Mouse (Mus musculus): Measurements from ENCODE around the gene Rasgrp1. TPM values are rescaled to one million over a fixed set of nuclear protein-coding genes. Genes with fewer than 3 reads are reported as not detected.

Rasgrp1 gene
- polyA plus RNA-seq, 1 experiment from 2014 or later: 0.86 TPM

- Histone ChIP-seq H3K36me3 (replicated peaks; ENCODE audit: control insufficient read depth, insufficient read depth, low read depth, low read length) (no peaks in the 10 kb centered on the region), H3K4me1 (ENCODE audit: control insufficient read depth, insufficient read depth, low read length) (no peaks in the 10 kb centered on the region), H3K4me3 (ENCODE audit: low read depth, low read length) (no peak overlapping the region), H3K27me3 (ENCODE audit: control insufficient read depth, insufficient read depth, low read length) (no peaks in the 10 kb centered on the region), H3K9ac (replicated peaks; ENCODE audit: low read length) (no peak overlapping the region), H3K9me3 (replicated peaks; ENCODE audit: control insufficient read depth, low read length) (no peaks in the 10 kb centered on the region), H3K27ac (replicated peaks; ENCODE audit: low read depth, low read length) (no peak overlapping the region), H3K4me2 (ENCODE audit: low read depth, low read length) (no peak overlapping the region)
- ATAC-seq (replicated peaks; ENCODE audit: insufficient number of reproducible peaks, low FRiP score, low TSS enrichment, low read depth) (no peak), DNase-seq (ENCODE audit: low spot score) (no peak)
- 63% methylated on average over 2 of the region's 2 CpGs for WGBS
Measured at GRCm38 (mm10) chr2:117374293-117374830, 31.6 kb upstream of the Rasgrp1 start.

DNA sequence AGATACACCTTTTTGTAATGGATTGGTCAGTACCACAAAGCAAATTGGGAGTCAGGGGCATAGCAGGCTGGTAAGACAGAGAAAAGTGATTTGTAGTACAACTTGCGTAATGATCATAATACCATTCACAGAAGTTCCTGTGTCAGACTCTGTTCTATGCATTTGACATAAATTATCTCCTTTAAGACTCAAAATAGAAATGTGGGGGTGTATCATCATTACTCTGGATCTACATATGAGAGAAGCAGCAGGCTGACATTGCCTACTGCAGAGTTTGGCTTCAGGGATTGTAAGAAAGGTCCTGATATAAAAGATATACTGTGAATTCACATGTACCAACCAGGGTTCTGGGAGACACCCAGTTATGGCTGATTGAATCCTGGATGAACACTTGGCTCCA, 28.9 kb upstream of the Rasgrp1 start:
- ATAC-seq (replicated peaks; ENCODE audit: insufficient number of reproducible peaks, low FRiP score, low TSS enrichment, low read depth) (no peak), DNase-seq (ENCODE audit: low spot score) (no peak)
- WGBS: 94% methylated on average over 1 of the region's 1 CpGs
- Histone ChIP-seq H3K27ac (replicated peaks; ENCODE audit: low read depth, low read length) (no peak overlapping the region), H3K27me3 (ENCODE audit: control insufficient read depth, insufficient read depth, low read length) (no peaks in the 10 kb centered on the region), H3K4me2 (ENCODE audit: low read depth, low read length) (no peak overlapping the region), H3K4me3 (ENCODE audit: low read depth, low read length) (no peak overlapping the region), H3K9me3 (replicated peaks; ENCODE audit: control insufficient read depth, low read length) (no peaks in the 10 kb centered on the region), H3K4me1 (ENCODE audit: control insufficient read depth, insufficient read depth, low read length) (no peaks in the 10 kb centered on the region), H3K9ac (replicated peaks; ENCODE audit: low read length) (no peak overlapping the region), H3K36me3 (replicated peaks; ENCODE audit: control insufficient read depth, insufficient read depth, low read depth, low read length) (no peaks in the 10 kb centered on the region)

DNA sequence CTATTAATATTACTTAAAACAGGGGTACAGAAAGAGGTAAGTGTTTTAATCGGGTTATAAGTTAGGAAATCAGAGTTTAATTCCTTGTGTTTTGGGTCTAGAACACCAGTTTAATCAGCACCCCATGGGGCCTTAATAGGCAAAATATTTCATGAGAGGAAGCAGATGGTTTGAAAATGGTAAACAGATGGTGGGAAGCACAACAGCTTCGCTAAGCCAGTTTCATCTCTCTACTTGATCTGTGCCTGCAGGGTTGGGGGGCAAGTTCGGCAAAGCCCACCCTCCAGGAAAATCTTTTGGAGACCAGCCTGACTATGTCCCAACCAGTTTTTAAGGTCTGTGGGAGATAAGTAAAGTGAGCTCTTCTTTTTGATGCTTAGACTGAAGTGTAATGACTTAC, 23.7 kb upstream of the Rasgrp1 start:
- peak; percentile 56 for DNase-seq (ENCODE audit: low spot score)
- Histone ChIP-seq H3K9me3 (replicated peaks; ENCODE audit: control insufficient read depth, low read length) (no peaks in the 10 kb centered on the region), H3K27me3 (ENCODE audit: control insufficient read depth, insufficient read depth, low read length) (no peaks in the 10 kb centered on the region), H3K9ac (replicated peaks; ENCODE audit: low read length) (no peak overlapping the region), H3K4me3 (ENCODE audit: low read depth, low read length) (no peak overlapping the region), H3K4me1 (ENCODE audit: control insufficient read depth, insufficient read depth, low read length) (no peaks in the 10 kb centered on the region), H3K36me3 (replicated peaks; ENCODE audit: control insufficient read depth, insufficient read depth, low read depth, low read length) (no peaks in the 10 kb centered on the region), H3K4me2 (ENCODE audit: low read depth, low read length) (no peak overlapping the region), H3K27ac (replicated peaks; ENCODE audit: low read depth, low read length) (no peak overlapping the region)
- no peak for ATAC-seq (replicated peaks; ENCODE audit: insufficient number of reproducible peaks, low FRiP score, low TSS enrichment, low read depth)
- 47% methylated on average over 3 of the region's 3 CpGs for WGBS

GRCm38 (mm10) chr2:117364056-117364455, 21.3 kb upstream of the Rasgrp1 start:
- Histone ChIP-seq H3K4me2 (ENCODE audit: low read depth, low read length) (no peak overlapping the region), H3K27ac (replicated peaks; ENCODE audit: low read depth, low read length) (no peak overlapping the region), H3K9me3 (replicated peaks; ENCODE audit: control insufficient read depth, low read length) (no peaks in the 10 kb centered on the region), H3K27me3 (ENCODE audit: control insufficient read depth, insufficient read depth, low read length) (no peaks in the 10 kb centered on the region), H3K9ac (replicated peaks; ENCODE audit: low read length) (no peak overlapping the region), H3K36me3 (replicated peaks; ENCODE audit: control insufficient read depth, insufficient read depth, low read depth, low read length) (no peaks in the 10 kb centered on the region), H3K4me3 (ENCODE audit: low read depth, low read length) (no peak overlapping the region), H3K4me1 (ENCODE audit: control insufficient read depth, insufficient read depth, low read length) (no peaks in the 10 kb centered on the region)
- ATAC-seq (replicated peaks; ENCODE audit: insufficient number of reproducible peaks, low FRiP score, low TSS enrichment, low read depth): no peak
- no peak for DNase-seq (ENCODE audit: low spot score)
- WGBS: 81% methylated on average over 2 of the region's 2 CpGs

- no peaks in the 10 kb centered on the region for H3K4me1 ChIP-seq (ENCODE audit: control insufficient read depth, insufficient read depth, low read length)
- no peaks in the 10 kb centered on the region for H3K36me3 ChIP-seq (replicated peaks; ENCODE audit: control insufficient read depth, insufficient read depth, low read depth, low read length)
- no peak overlapping the region for H3K4me2 ChIP-seq (ENCODE audit: low read depth, low read length)
- no peak overlapping the region for H3K9ac ChIP-seq (replicated peaks; ENCODE audit: low read length)
- H3K4me3 ChIP-seq (ENCODE audit: low read depth, low read length): no peak overlapping the region
- H3K27ac ChIP-seq (replicated peaks; ENCODE audit: low read depth, low read length): no peak overlapping the region
- H3K27me3 ChIP-seq (ENCODE audit: control insufficient read depth, insufficient read depth, low read length): no peaks in the 10 kb centered on the region
- ATAC-seq (replicated peaks; ENCODE audit: insufficient number of reproducible peaks, low FRiP score, low TSS enrichment, low read depth) (no peak), DNase-seq (ENCODE audit: low spot score) (no peak)
- no peaks in the 10 kb centered on the region for H3K9me3 ChIP-seq (replicated peaks; ENCODE audit: control insufficient read depth, low read length)
Measured at GRCm38 (mm10) chr2:117357939-117358338, 15.1 kb upstream of the Rasgrp1 start.

DNA sequence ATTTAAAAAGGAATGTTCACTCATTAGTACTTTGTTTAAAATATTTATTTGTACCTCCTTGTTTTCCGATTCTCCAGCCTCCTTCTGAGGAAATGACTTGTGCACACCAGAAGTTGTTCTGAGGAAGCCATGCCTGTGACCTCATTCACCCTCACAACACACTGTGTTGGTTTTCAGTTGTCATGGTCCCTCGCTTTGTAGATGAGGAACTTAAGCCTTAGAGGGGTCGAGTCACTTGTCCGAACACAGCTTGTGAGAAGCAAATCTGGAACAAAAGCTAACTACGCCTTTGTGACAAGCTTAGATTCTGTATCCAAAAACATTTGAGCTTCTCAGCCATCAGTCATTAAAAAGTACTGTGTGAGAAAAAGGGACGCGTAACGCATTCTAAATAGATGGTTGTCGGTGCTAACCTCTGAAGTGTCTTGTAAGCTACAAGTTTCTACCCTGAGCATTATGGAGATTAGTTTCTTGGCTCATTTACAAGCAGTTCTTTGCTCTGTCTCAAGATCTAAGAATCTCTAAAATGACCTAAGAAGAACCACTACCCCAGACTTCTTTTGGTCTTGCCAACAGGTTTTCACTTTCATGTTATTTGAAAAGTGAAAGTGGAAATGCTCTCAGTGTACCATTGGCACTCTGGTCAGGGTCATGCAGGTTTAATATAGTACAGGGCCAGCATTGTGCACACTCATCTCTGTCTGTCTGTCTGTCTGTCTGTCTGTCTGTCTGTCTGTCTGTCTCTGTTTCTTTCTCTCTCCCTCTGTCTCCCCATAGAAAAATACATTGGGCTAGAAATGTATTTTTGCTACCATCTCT, 9.7 kb upstream of the Rasgrp1 start:
- Histone ChIP-seq H3K27ac (replicated peaks; ENCODE audit: low read depth, low read length) (no peak overlapping the region), H3K9ac (replicated peaks; ENCODE audit: low read length) (no peak overlapping the region), H3K36me3 (replicated peaks; ENCODE audit: control insufficient read depth, insufficient read depth, low read depth, low read length) (no peaks in the 10 kb centered on the region), H3K4me3 (ENCODE audit: low read depth, low read length) (no peak overlapping the region), H3K9me3 (replicated peaks; ENCODE audit: control insufficient read depth, low read length) (no peaks in the 10 kb centered on the region), H3K4me2 (ENCODE audit: low read depth, low read length) (no peak overlapping the region), H3K27me3 (ENCODE audit: control insufficient read depth, insufficient read depth, low read length) (no peaks in the 10 kb centered on the region), H3K4me1 (ENCODE audit: control insufficient read depth, insufficient read depth, low read length) (no peaks in the 10 kb centered on the region)
- no peak for ATAC-seq (replicated peaks; ENCODE audit: insufficient number of reproducible peaks, low FRiP score, low TSS enrichment, low read depth)
- WGBS: 80% methylated on average over 9 of the region's 9 CpGs
- no peak for DNase-seq (ENCODE audit: low spot score)

- Histone ChIP-seq H3K4me2 (ENCODE audit: low read depth, low read length) (no peak overlapping the region), H3K9me3 (replicated peaks; ENCODE audit: control insufficient read depth, low read length) (no peaks in the 10 kb centered on the region), H3K4me3 (ENCODE audit: low read depth, low read length) (no peak overlapping the region), H3K27ac (replicated peaks; ENCODE audit: low read depth, low read length) (no peak overlapping the region), H3K27me3 (ENCODE audit: control insufficient read depth, insufficient read depth, low read length) (no peaks in the 10 kb centered on the region), H3K4me1 (ENCODE audit: control insufficient read depth, insufficient read depth, low read length) (no peaks in the 10 kb centered on the region), H3K36me3 (replicated peaks; ENCODE audit: control insufficient read depth, insufficient read depth, low read depth, low read length) (no peaks in the 10 kb centered on the region), H3K9ac (replicated peaks; ENCODE audit: low read length) (no peak overlapping the region)
- DNase-seq (ENCODE audit: low spot score) (no peak), ATAC-seq (replicated peaks; ENCODE audit: insufficient number of reproducible peaks, low FRiP score, low TSS enrichment, low read depth) (no peak)
- WGBS: 62% methylated on average over 6 of the region's 6 CpGs
Measured at GRCm38 (mm10) chr2:117350138-117350537, 7.3 kb upstream of the Rasgrp1 start.

DNA sequence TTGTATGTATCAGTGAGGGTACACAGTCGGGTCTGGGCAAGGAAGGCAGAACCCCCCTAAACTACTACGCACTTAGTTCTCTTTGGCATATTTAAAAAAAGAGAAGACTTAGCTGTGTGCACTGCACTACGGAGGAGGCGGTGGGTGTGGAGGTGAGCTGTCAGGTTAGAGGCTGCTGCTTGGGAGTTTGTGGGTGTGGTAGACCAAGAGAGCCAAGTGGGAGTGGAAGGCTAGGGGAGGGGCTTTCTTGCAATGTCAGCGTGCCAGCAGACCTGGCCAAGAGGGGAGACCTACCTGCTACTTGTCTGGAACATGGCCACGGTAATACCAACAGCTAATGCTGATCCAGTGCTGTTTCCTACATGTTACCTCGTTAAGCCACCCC, 431 bp upstream of the Rasgrp1 start:
- H3K4me2 ChIP-seq (ENCODE audit: low read depth, low read length): peak overlapping the region; percentile 71; the same call in 1 of the 2 replicates
- H3K9ac ChIP-seq (replicated peaks; ENCODE audit: low read length): no peak overlapping the region
- H3K36me3 ChIP-seq (replicated peaks; ENCODE audit: control insufficient read depth, insufficient read depth, low read depth, low read length): no peaks in the 10 kb centered on the region
- DNase-seq (ENCODE audit: low spot score): no peak
- peaks cover 4% of the 10 kb centered on the region; the same call in 1 of the 2 replicates for H3K27me3 ChIP-seq (ENCODE audit: control insufficient read depth, insufficient read depth, low read length)
- H3K4me1 ChIP-seq (ENCODE audit: control insufficient read depth, insufficient read depth, low read length): no peaks in the 10 kb centered on the region
- peak overlapping the region; percentile 51; the same call in 1 of the 2 replicates for H3K4me3 ChIP-seq (ENCODE audit: low read depth, low read length)
- ATAC-seq (replicated peaks; ENCODE audit: insufficient number of reproducible peaks, low FRiP score, low TSS enrichment, low read depth): 0 out of 2 replicates have a peak, but pooled peaks have one; percentile 1
- H3K27ac ChIP-seq (replicated peaks; ENCODE audit: low read depth, low read length): no peak overlapping the region
- no peaks in the 10 kb centered on the region for H3K9me3 ChIP-seq (replicated peaks; ENCODE audit: control insufficient read depth, low read length)
- WGBS: 30% methylated on average over 7 of the region's 7 CpGs

All from embryonic facial prominence, embryonic 11.5 days (tissue).